Mouse (Mus musculus) hindbrain, embryonic 11.5 days (tissue): ENCODE measurements at regions not wholly inside any gene's neighbourhood (a gene's known extent, or its start where the extent isn't known, plus 50 kb on each side); places are given as distances from the start of the nearest gene placed in this dataset.
A peak's percentile ranks its signal among the peaks of the same experiment; 100 is the strongest.

Experiments used
- ATAC-seq: fragments of 200-750 bp; cut with Nextera tagmentation; 2 replicates; pipeline ENCODE4 v1.8.0; 2017; ENCODE audit warnings: mild to moderate bottlenecking, moderate TSS enrichment, moderate library complexity; ENCODE audit not compliant: low FRiP score
- DNase-seq: peaks from one replicate; pipeline ENCODE4 v3.0.0-alpha.2; 2015; ENCODE audit warnings: low spot score
- H3K27ac ChIP-seq: fragments of 300-500 bp; sonication (generic); 2 replicates; pipeline ENCODE4 v1.5.1; 2014; ENCODE audit warnings: mild to moderate bottlenecking, low read depth, low read length
- H3K27me3 ChIP-seq: fragments of 300-500 bp; sonication (generic); 2 replicates; pipeline ENCODE4 v1.6.1; 2014; ENCODE audit warnings: mild to moderate bottlenecking, low read length, moderate library complexity, mixed read lengths; ENCODE audit not compliant: control insufficient read depth, insufficient read depth
- H3K36me3 ChIP-seq: fragments of 300-500 bp; sonication (generic); 2 replicates; pipeline ENCODE4 v1.6.1; 2014; ENCODE audit warnings: mild to moderate bottlenecking, low read length, moderate library complexity, mixed read lengths; ENCODE audit not compliant: control insufficient read depth, insufficient read depth
- H3K4me1 ChIP-seq: fragments of 300-500 bp; sonication (generic); replicated peaks from 2 replicates; pipeline ENCODE4 v1.6.1; 2014; ENCODE audit warnings: low read length, mixed read lengths; ENCODE audit not compliant: control insufficient read depth, insufficient read depth
- H3K4me2 ChIP-seq: fragments of 300-500 bp; sonication (generic); replicated peaks from 2 replicates; pipeline ENCODE4 v1.6.1; 2014; ENCODE audit warnings: mild to moderate bottlenecking, low read depth, low read length
- H3K4me3 ChIP-seq: fragments of 300-500 bp; sonication (generic); 2 replicates; pipeline ENCODE4 v1.5.1; 2014; ENCODE audit warnings: low read depth, low read length
- H3K9ac ChIP-seq: fragments of 300-500 bp; sonication (generic); 2 replicates; pipeline ENCODE4 v1.6.1; 2014; ENCODE audit warnings: low read depth, low read length
- H3K9me3 ChIP-seq: fragments of 300-500 bp; sonication (generic); 2 replicates; pipeline ENCODE4 v1.6.1; 2016; ENCODE audit warnings: low read length; ENCODE audit not compliant: control insufficient read depth
- WGBS: fragments of 180-500 bp; shearing (Covaris S2); extraction: QIAGEN DNeasy Blood & Tissue Kit; methylation state at CpG from one replicate; pipeline ENCODE4 v1.1.7; 2014; 5-methylcytosine and 5-hydroxymethylcytosine counted together

DNA sequence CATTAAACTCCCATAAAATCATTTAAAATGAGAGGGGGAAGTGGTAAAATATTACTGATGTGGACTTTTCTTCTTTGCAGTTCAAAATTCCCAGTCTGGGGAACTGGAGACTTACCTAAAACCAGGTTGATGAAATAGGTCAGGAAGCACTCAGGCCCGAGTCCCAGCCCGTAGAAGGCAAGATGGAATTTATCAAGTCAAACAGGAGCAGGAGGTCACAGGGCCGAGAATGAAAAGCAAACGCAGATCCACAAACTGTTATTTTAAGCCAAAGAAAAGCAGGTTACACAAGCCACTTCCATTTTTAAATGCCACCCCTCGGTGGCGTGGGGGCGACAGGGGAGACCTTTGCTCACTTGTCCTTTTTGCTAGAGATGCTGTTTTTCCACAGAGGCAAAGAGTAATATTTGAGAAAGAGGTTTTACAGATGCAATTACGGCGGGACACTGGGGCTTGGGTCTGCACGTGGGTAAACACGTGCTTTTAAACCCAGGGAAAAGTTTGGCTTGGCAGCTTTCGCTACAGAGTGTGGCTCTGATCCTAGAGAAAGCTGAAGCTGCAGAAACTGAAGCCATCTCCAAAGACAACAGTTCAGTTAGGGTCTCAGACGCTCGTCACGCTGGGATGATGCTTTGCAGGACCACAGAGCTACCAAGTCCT is 241.0 kb upstream of the Lyplal1 start:
- DNase-seq (peak; percentile 7), ATAC-seq (no peak)
- WGBS: 69% methylated on average over 15 of the region's 15 CpGs

DNA sequence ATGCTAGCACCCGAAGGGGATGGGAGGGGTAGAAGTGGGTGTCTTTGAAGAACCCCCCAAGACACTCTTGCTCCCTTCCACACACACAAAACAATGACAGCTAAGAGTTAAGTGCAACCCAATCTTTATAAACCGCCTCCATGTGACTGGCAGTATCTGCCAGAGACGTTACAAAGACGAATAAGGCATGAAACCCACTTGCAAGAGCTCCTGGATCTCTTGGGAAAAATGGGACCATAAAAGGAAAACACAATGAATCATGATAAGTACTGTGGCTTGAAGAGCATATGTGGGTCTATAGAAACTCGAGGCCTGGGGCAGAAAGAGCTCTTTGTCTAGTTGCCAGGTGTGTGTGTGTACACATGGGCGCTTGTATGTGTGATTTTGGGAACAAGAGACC is 237.6 kb upstream of the Lyplal1 start:
- Histone ChIP-seq H3K9ac (no peak overlapping the region), H3K4me2 (no peak overlapping the region), H3K27me3 (no peaks in the 10 kb centered on the region), H3K9me3 (no peaks in the 10 kb centered on the region), H3K27ac (no peak overlapping the region), H3K4me3 (no peak overlapping the region), H3K36me3 (no peaks in the 10 kb centered on the region), H3K4me1 (no peaks in the 10 kb centered on the region)
- ATAC-seq: no peak
- no peak for DNase-seq
- 72% methylated on average over 6 of the region's 6 CpGs for WGBS

More for the DNA sequence above, 241.0 kb upstream of the Lyplal1 start:
- no peak overlapping the region for H3K4me2 ChIP-seq
- no peak overlapping the region for H3K4me3 ChIP-seq
- H3K9me3 ChIP-seq: no peaks in the 10 kb centered on the region
- H3K4me1 ChIP-seq: no peaks in the 10 kb centered on the region
- no peaks in the 10 kb centered on the region for H3K27me3 ChIP-seq
- H3K36me3 ChIP-seq: no peaks in the 10 kb centered on the region
- no peak overlapping the region for H3K27ac ChIP-seq
- H3K9ac ChIP-seq: no peak overlapping the region

DNA sequence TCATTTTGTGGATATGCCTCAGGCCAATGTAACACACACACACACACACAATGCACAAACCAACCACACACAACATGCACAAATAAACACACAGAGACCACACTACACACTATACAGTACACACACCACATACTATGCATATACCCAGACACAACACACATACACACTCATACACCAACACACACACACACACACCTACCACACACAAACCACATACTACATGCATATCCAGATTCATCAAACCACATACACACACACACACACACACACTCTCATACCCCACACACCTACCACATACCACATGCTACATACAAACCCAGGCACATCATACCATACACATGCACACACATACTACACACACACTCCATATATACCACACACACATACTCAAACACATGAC is 237.0 kb upstream of the Lyplal1 start:
- no peak for DNase-seq
- H3K9ac ChIP-seq: no peak overlapping the region
- H3K4me1 ChIP-seq: no peaks in the 10 kb centered on the region
- no peak overlapping the region for H3K27ac ChIP-seq
- H3K4me2 ChIP-seq: no peak overlapping the region
- no peaks in the 10 kb centered on the region for H3K27me3 ChIP-seq
- H3K9me3 ChIP-seq: no peaks in the 10 kb centered on the region
- ATAC-seq: no peak
- no peaks in the 10 kb centered on the region for H3K36me3 ChIP-seq
- no peak overlapping the region for H3K4me3 ChIP-seq

DNA sequence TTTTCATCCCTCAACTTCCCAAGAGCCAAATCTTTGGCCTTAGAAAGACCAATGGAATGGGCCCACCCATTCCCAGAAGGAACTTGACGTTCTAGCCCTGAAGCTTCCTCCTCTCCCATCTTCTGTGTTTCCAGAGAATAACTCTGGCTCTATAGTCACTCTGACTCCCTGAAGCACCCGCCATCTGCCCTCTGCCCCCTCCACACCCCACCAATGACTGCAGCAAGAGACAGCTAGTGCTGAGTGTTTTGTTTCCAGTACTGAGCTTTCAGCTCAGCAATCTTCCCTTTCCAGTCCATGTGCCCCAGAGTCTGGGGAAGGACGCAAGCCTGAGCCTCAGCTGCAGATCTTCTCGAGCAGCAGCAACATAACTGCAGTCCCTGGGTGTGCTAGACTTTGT is 233.3 kb upstream of the Lyplal1 start:
- H3K36me3 ChIP-seq: no peaks in the 10 kb centered on the region
- no peak for DNase-seq
- no peak overlapping the region for H3K4me3 ChIP-seq
- H3K27ac ChIP-seq: no peak overlapping the region
- no peak for ATAC-seq
- H3K9me3 ChIP-seq: no peaks in the 10 kb centered on the region
- no peaks in the 10 kb centered on the region for H3K4me1 ChIP-seq
- no peak overlapping the region for H3K4me2 ChIP-seq
- no peaks in the 10 kb centered on the region for H3K27me3 ChIP-seq
- 84% methylated on average over 4 of the region's 4 CpGs for WGBS
- H3K9ac ChIP-seq: no peak overlapping the region

DNA sequence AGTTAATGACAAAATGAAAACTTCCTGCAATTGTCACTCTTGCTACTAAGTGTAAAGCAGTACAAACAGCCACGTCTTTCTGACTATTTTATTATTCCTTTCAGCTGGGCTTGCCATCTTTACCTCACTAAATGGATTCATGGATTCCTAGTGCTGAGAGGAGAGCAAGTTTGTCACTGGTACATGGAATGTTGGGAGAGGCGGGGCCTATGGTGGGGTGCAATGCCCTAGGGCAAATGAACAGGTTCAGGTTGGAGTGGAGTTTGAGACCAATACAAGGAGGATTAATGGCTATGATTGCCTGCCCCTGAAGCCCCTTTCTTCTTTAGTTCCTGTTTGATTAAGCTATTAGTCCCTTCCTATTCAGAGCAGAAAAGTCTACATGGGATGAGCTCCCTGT is 232.9 kb upstream of the Lyplal1 start:
- DNase-seq (no peak), ATAC-seq (no peak)
- Histone ChIP-seq H3K27ac (no peak overlapping the region), H3K36me3 (no peaks in the 10 kb centered on the region), H3K4me1 (no peaks in the 10 kb centered on the region), H3K4me3 (no peak overlapping the region), H3K9me3 (no peaks in the 10 kb centered on the region), H3K9ac (no peak overlapping the region), H3K27me3 (no peaks in the 10 kb centered on the region), H3K4me2 (no peak overlapping the region)
- 82% methylated on average over 2 of the region's 2 CpGs for WGBS

DNA sequence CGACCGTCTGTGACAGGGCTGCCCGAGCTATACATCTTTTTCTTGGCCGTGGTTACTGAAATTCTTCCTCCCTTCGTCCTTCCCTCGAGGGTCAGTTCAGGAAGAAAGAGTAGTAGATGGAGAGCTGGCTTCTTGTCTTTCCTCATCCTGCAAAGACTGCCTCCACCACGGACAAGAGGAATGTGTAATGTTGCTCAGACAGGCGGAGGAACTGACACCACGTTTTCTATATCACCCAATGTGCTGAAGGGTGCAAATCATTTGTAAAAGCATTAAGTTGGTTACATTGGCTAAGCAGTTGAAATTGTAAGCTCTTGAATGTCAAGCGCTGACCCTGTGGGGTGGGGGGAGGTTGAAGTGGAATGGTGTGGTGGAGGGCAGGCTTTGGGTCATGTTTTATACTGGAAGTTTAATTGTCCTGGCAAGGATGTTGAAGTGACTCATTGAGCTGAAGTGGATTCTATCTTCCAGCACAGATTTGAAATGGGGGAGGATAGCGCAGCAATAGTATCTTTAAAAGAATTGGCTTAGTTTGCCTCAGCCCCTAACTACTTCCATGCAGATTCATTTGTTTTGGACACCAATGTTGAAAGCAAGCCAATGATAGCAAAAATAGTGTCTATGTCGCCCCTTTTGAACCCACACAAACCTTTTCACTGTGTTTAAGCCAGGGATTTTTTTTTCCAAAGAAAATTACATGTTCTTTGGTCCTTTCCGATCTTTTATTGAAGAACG is 230.5 kb upstream of the Lyplal1 start:
- H3K4me3 ChIP-seq: no peak overlapping the region
- no peaks in the 10 kb centered on the region for H3K27me3 ChIP-seq
- no peak overlapping the region for H3K27ac ChIP-seq
- no peaks in the 10 kb centered on the region for H3K36me3 ChIP-seq
- no peak overlapping the region for H3K4me2 ChIP-seq
- no peak for ATAC-seq
- no peaks in the 10 kb centered on the region for H3K4me1 ChIP-seq
- H3K9ac ChIP-seq: no peak overlapping the region
- no peaks in the 10 kb centered on the region for H3K9me3 ChIP-seq
- 83% methylated on average over 14 of the region's 14 CpGs for WGBS
- DNase-seq: no peak

DNA sequence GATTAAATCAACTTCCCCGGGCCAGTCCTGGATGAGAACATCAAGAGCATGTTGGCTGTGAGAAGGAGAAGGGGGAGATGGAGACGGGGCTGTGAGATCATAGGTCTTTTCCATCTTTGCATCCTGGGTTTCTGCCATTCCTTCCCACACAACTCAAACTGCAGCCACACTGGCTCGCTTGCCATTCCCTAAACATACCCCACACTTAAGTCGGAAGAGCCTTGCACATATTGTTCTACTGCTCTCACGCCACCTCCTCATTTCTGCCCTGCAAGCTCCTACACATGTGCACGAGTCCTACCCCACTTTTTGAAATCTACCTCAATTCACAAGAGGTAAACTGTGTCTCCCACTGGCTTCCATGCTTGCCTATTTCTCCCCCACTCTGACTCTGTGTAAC is 228.3 kb upstream of the Lyplal1 start:
- no peaks in the 10 kb centered on the region for H3K36me3 ChIP-seq
- no peaks in the 10 kb centered on the region for H3K9me3 ChIP-seq
- H3K4me2 ChIP-seq: no peak overlapping the region
- WGBS: 88% methylated on average over 6 of the region's 6 CpGs
- no peak for DNase-seq
- no peaks in the 10 kb centered on the region for H3K27me3 ChIP-seq
- no peak overlapping the region for H3K27ac ChIP-seq
- no peak overlapping the region for H3K9ac ChIP-seq
- H3K4me3 ChIP-seq: no peak overlapping the region
- ATAC-seq: no peak
- H3K4me1 ChIP-seq: no peaks in the 10 kb centered on the region

DNA sequence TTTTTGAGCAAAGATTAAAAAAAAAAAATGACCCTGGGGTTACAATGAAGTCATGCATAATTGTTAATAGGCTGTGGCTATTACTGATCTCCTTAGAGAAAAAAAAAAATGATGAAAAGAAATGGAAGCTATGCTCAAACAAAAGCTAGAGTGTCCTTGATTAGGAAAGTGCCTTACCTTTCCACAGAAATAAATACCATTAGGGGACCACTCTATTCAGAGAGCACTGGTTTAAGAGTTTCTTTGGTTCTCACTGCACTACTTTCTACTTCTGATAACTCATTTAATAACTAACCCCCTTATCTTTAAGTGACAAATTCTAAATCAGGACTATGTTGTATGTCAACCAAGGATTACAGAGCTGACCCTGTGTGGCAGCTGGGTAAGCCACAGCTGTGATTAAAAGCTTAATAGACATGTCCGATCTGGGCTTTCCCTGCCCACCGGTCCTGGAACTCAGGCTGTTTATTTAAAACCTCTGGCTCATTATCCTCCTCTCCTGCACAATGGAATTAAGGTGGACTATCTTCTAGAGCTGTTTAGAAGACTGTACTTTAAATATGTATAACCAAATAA is 225.9 kb upstream of the Lyplal1 start:
- Histone ChIP-seq H3K4me2 (no peak overlapping the region), H3K4me1 (no peaks in the 10 kb centered on the region), H3K36me3 (no peaks in the 10 kb centered on the region), H3K27me3 (no peaks in the 10 kb centered on the region), H3K9ac (no peak overlapping the region), H3K9me3 (no peaks in the 10 kb centered on the region), H3K27ac (no peak overlapping the region), H3K4me3 (no peak overlapping the region)
- WGBS: 70% methylated on average over 2 of the region's 2 CpGs
- ATAC-seq (no peak), DNase-seq (no peak)

DNA sequence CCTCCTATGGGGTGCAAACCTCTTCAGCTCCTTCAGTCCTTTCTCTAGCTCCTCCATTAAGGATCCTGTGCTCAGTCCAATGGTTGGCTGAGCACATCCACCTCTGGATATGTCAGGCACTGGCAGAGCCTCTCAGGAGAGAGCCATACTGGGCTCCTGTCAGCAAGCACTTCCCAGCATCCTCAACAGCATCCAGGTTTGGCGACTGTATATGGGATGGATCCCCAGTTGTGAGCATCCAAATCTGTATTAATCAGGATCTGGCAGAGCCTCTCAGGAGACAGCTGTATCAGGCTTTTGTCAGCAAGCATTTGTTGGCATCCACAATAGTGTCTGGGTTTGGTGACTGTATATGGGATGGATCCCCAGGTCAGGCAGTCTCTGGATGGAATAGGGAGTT is 225.3 kb upstream of the Lyplal1 start:
- Histone ChIP-seq H3K4me3 (no peak overlapping the region), H3K36me3 (no peaks in the 10 kb centered on the region), H3K27me3 (no peaks in the 10 kb centered on the region), H3K27ac (no peak overlapping the region), H3K4me2 (no peak overlapping the region), H3K9ac (no peak overlapping the region), H3K4me1 (no peaks in the 10 kb centered on the region), H3K9me3 (no peaks in the 10 kb centered on the region)
- DNase-seq (no peak), ATAC-seq (no peak)
- WGBS: 88% methylated on average over 1 of the region's 1 CpGs
